Mouse (Mus musculus) liver, adult (tissue): ENCODE measurements around the gene Tns3.

ENCODE experiments used
- GATA4 ChIP-seq: IDR thresholded peaks from 2 replicates; pipeline ENCODE4 v1.6.1; 2014; ENCODE audit warnings: mild to moderate bottlenecking, low read length; ENCODE audit not compliant: insufficient replicate concordance

The Tns3 gene

DNA sequence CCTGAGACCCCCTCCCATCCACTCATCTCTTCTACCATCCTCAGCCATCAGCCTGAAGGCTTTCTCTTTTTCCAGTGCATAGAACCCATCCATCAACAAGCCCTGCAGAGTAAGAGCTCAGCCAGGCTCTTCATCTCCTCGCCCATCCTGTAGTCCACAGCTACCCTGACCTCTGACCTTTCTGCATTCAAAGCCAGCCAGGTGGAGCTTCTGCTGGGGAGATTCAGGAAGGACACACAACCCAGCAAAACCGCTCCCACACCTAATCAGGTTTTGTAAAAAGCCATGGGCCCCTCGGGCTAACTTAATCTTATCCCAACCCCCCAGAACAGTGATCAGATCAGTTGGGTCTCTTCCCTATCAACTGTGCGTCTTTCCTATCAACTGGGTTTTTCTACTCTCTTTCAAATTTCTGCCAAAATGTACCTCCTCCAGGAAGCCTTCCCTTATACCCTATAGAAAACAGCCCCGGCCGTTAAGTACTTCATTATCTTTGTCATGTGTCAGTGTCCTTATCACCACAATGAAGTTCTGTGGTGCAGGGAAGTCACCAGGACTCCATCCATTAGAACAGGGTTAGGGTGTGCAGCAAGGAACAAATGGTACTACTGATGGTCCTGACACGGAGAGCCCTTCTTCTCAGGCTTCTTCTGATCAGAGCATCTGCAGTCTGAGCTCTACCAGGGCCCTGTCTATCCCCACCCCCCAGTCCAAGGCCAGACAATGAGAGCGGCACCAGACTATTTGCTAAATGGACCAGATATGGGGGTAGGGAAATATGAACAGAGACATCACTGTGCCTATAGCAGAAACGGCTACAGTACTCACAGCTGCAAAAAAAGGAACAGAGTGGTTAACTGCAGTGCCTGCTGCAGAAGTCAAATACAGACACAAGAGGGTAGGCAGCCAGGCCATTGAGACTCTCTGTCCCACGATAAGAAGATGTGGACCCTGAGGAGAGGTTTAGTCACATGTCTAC, 26.6 kb downstream of the Tns3 start:
- TF ChIP-seq GATA4, result no peak

DNA sequence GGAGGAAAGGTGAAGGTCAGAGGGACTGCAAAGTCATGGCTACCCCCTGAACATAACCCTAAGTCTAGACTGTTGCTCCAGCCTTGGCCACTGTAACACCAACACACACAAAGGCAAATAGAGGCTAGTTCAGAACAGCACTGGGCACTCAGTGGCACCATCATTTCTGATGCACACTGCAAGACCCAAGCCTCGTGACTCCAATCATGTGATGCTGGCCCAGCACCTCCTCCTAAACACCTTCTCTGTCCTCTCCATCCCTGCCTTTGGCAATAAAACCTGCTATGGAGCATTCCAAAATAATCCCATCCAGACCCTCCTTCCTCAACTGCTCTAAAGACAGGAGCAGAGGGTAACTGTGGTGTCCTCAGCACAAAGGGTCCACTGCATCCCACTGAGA, 27.7 kb downstream of the Tns3 start:
- no peak for TF ChIP-seq GATA4

DNA sequence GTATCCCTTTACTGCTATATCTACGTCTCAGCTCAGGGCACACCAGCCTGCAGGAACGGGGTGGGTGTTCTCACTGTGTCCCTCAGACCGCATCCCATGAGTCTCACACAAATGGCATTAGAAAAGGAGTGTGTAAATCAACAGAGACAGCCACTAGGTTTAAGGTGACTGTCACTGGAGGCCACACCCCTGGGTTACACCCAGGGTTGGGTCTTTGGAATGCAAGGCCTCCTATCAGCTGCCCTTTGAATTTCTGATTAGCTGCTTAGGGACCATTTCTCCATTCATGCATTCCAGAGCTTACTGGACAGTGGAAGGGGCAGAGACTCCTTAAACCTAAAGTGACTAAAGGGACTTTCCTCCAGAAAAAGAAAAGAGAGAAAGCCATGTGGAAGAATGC, 28.6 kb downstream of the Tns3 start:
- no peak for TF ChIP-seq GATA4

DNA sequence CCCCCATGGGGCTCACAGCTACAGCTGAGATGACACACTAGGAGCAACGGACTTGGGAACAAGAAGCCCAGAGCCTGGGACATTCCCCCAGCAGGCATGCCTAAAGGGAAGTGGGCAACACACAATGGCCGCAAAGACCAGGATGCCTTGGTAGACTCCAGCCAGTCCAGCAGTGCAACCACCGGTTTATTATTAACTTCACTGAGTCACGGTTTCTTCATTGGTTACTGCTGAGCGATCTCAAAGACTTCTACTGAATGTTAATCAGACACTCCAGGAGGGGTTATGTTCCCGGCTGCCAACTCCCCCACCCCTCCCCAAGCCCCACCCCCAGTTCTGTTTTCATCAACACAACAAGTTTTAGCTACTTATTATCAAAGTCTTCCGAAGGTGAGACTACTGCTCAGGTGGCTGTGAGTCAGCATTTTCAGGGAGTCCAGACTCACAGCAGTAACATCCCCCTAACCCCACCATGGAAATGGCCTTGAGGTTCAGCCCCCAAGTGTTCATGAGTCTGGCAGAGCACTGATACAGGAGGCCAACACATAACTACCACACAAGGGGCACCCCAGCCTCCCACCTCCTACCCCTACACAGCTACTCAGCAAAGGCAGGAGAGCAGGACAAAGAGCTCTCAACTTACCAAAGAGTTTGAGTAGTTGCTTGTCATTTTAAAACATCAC, 29.5 kb downstream of the Tns3 start:
- no peak for TF ChIP-seq GATA4

DNA sequence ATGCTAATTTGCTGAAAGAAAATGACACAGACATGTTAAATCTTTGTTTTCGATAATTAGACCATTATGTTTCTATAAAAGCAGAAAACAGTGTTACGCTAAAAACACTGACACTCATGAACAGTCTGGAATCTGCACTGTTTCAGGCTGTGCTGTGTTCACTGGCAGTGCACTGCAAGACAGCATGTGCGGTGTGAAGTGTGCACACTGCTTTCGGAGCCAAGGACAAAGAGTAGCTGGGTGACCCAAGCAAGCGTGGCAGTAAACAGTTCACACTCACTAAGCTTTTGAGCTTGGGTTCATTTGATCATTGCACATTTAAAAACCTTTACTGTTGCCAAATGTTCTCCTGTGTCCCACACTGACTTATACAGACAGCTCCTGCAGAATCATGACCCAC, 32.2 kb downstream of the Tns3 start:
- no peak for TF ChIP-seq GATA4

DNA sequence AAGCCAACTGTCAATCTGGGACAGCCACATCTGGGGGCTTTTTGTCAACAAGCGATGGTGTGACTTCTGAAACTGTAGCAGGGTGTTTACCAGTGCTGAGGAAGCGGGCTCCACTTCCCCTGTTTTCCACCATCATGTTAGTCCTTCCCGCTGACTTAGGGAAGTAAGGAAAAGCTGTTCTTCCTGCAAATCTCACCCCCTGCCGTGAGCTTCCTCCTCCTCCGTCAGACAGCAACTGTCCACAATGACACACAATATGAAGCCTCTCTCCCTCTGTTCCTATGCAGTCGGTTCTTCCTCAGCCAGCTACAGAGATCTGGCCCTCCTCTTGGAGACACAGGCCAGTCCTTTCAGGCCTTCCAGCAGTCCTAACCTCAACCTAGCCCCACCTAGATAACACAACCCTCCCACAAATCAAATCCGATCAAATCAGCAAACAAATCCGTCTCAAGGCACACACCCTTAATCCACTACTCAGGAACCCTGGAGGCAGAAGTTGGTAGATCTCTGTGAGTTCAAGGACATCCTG, 34.4 kb downstream of the Tns3 start:
- TF ChIP-seq GATA4, result no peak

DNA sequence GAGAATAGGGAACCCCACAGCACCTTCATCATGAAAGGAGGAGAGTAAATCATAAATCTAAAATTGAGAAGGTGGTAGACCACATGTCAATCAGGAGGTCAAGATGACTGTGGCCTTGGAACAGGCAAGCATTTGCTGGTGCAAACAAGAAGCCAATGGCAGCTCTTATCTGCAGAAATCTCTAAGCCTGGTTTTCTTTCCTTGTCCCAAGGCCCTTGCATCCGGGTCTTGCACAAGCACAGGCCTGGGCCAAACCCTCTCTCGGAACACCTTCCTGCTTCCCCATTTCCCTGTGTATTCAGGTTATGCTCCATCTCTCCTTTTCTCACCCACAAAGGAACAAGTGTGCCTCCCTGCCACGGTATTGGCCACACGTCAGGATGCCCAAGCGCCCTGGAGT, 35.0 kb downstream of the Tns3 start:
- TF ChIP-seq GATA4, result no peak

DNA sequence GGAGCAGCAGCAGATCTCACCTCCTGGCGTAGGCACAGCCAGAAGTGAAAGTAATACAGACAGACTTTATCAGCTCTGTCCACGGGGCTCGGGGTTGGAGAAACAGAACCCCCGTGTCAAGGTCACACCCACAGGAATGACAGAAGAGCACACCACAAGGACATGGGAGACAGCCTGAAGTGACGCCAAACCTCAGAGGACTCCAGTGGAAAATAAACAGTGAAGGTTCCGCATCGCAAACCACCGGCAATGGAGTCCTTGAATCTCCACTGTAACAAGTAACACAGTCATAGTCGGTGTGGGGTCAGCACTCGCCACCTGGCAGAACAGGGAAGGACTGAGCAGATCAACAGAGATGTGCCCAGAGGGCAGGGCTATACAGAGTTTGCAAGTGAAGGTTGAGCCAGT, 35.5 kb downstream of the Tns3 start:
- no peak for TF ChIP-seq GATA4

DNA sequence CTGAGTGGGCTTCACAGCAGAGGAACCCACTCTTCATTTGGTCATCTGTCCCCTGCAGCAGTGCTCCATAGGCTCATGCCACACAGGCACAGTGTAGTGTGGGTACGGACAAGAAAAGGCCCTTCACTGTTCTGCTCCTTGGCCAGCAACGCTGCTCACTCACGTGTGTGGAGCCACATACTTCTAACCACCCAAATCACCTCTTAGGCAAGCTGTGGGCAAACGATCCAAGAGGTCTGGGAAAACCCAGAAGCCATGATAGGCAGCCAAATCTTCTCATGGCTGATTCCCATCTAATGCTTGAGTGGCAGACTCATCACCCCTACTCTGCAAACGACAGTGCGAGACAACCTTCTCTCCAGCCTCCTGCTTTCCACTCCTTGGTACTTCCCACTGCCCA, 37.2 kb downstream of the Tns3 start:
- no peak for TF ChIP-seq GATA4

DNA sequence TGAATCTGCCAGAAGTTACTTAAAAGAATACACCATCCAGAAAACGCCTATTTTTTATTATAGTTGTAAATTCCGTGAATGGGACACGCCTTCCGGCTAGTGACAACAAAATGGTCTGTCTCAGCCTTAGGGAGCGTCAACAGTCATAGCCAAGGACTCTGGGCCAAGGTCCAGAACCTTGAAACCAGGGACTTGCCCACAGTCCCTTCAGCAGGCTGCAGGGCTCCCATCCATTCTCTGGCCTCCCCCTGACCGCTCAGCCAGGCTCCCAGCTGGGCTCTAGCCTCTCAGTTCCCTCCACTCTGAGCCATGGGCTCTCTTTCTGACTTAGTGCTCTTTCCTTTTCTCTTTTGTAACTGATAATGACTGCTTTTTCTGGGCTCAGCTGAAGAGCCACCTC, 37.6 kb downstream of the Tns3 start:
- TF ChIP-seq GATA4, result no peak

DNA sequence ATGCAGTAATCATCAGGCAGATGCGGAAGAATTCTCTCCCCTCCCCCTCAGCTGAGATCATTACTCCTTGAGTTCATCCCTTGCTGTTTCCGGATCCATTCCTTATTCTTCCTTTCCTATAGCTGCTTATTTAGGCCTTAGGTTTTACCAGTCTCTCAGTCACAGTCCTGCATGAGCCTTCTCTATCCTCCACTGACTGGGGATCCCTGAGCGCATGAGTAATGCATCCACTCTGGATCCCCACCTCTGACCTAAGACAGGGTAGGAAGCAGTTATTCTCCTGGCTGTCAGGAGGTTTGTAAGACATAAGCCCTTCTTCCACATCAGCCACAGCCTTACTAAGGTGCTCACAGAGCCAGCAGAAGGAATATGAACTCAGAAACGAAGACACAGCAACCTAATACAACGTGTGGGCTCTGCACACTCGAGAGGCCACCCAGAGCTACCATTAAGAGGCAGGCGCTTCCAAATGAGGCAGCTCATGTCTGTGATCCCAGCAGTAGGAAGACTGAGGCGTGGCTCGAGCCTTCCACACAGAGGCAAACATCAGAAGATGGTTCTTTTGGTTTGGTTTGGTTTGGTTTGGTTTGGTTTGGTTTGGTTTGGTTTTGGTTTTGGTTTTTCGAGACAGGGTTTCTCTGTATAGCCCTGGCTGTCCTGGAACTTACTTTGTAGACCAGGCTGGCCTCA, 38.3 kb downstream of the Tns3 start:
- TF ChIP-seq GATA4, result no peak

DNA sequence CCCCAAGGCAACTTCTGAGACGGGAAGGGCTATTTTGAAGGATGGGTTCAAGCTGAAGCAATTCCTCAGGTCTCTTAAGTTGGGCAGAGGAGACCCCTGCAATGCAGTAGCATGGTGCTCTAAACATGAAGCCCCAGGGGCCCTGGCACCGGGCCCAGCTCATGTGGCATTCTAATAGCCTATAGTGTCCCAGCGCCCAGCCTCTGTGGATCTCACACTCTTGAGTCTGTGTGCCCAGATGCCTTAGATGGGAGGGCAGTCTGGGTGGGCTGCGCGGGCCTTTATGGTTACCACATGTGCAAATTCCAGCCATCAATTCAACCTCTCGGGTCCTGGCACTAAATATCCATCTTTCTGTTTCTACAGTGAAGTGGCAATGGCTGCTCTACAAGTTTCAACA, 38.9 kb downstream of the Tns3 start:
- TF ChIP-seq GATA4, result no peak

DNA sequence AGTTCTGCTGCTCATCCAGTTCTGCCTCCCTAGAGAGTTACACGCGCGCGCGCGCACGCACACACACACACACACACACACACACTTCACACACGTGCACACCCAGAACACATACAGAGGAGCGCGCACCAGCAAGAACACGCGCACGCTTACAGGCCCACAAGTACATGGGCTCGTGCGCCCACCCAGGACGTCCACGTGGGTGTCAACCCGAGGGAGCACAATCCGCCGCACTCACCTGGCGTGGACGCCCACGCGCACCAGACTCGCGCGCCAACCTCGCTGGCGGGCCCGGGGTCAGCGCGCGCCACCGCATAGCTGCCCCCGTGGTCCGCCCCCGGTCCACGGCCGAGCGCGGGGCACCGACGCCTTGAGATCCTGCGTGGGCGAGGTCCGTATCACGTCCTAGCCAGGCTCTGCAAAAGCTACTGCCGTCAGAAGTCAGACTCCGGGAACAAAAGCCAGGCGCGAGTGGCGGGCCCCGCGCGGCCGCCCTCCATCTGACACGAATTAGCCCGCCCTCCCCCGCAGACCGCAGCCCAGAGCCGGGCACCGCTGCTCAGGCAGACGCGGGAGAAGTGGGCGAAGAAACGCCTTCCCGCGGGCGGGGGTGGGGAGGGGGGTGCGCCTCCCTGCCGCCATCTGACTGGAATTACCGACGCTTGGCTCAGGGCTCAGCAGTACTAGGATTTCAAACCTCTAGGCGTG, 40.0 kb downstream of the Tns3 start:
- TF ChIP-seq GATA4, result no peak

DNA sequence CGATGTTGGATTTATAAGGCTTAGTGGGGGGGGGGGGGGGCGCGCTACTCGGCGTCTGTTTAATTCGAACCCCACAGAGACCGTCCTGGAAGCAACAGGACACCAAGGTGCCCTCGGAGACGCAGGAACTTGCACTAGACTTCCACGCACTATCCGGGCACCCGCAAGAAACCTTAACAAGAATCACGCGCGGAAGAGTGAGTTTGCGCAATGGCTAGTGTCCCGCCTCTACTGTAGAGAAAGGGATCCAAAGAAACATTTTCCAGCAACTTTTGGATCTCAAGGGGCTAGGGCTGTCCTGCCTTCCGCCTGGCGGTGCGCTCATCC, 40.5 kb downstream of the Tns3 start:
- no peak for TF ChIP-seq GATA4

DNA sequence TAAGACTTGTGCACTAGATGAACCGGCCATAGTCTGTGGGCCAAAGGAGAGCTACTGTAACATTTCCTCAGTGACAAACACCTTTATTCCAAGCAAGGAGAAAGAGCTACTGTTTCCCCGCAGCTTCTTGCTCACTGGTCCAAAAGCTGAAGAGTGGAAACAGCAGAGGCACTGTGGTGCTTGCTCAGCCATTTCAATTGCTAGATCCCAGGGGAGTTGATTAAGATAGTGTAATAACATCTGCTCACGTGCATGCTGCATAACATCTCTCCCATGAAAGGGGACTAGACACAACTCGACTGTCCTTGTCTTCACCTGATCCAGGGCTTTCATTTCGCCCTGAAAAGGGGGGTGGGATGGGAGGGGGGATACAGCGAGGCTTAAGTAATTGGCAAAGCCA, 41.7 kb downstream of the Tns3 start:
- TF ChIP-seq GATA4, result no peak
